Comparison of ENCODE assay signal across 12 mouse cellular contexts in the genomic region with DNA sequence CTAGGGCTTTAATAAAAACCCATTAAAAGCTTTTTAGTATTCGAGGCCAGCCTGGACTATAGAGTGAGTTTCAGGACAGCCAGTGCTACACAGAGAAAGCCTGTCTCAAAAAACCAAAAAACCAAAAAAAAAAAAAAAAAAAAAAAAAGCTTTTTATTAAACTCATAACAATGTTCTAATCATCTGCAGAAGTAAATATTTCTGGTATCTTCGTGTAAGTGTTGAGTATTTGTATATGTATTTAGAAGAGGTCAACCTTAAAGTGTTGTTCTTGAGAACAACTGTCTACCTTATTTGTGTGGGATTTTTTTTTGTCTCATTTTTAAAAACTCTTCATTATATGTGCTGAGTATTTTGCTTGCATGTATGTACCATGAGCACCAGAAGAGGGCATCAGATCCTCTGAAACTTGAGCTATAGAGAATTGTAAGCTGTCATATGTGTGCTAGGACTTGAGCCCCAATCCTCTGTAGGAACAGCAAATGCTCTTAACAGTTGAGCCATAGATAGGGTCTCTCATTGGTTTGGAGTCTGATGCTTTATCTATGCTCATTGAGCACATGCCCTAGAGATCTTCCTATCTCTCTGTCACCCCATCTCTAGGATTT. TPM values are rescaled to one million over a fixed set of nuclear protein-coding genes. Genes with fewer than 3 reads are reported as not detected.
DNase-seq lines count a peak whose midpoint lies in the region; ATAC-seq and TF ChIP-seq lines count a peak whose summit lies in the region.
"Had no signal": no experiment of that assay in that cellular context is flagged by ENCODE, and none has a peak within 500 bp of the region (broad histone marks: within the 10 kb centered on the region; RNA-seq: fewer than 3 reads in every experiment).

No protein-coding gene starts in this region.

- no peak overlapping the region for H3K4me3 ChIP-seq in forebrain, postnatal 0 days (ENCODE audit: low read depth, low read length)
- H3K4me3 ChIP-seq in forebrain, embryonic 12.5 days (replicated peaks): no peak overlapping the region
- H3K4me3 ChIP-seq in lung, postnatal 0 days (ENCODE audit: low read depth, low read length): no peak overlapping the region
- H3K4me3 ChIP-seq: forebrain, embryonic 13.5 days; lung, embryonic 15.5 days had no signal

- TF ChIP-seq CTCF in forebrain, postnatal 0 days (IDR thresholded peaks at IDR 0.05; ENCODE audit: low read depth): peak; percentile 54
- peak; percentile 67 for TF ChIP-seq CTCF in lung, postnatal 0 days (IDR thresholded peaks at IDR 0.05)
- peak; percentile 60 for TF ChIP-seq CTCF in Patski (IDR thresholded peaks at IDR 0.05)

- no peaks in the 10 kb centered on the region for H3K9me3 ChIP-seq in forebrain, postnatal 0 days (ENCODE audit: low read length)
- no peaks in the 10 kb centered on the region for H3K9me3 ChIP-seq in forebrain, embryonic 12.5 days
- no peaks in the 10 kb centered on the region for H3K9me3 ChIP-seq in lung, postnatal 0 days (ENCODE audit: low read length)
- H3K9me3 ChIP-seq: forebrain, embryonic 13.5 days; lung, embryonic 15.5 days had no signal

- no peak for ATAC-seq in forebrain, postnatal 0 days
- ATAC-seq in forebrain, embryonic 12.5 days (ENCODE audit: low FRiP score): no peak
- ATAC-seq in lung, postnatal 0 days: no peak
- ATAC-seq in Patski: no peak
- ATAC-seq: activated CD4-positive, CD25-positive, alpha-beta regulatory T cell, adult 4 months; forebrain, embryonic 13.5 days had no signal

- WGBS in forebrain, postnatal 0 days: 69% methylated on average over 2 of the region's 2 CpGs
- 68% methylated on average over 2 of the region's 2 CpGs for WGBS in forebrain, embryonic 12.5 days
- 49% methylated on average over 2 of the region's 2 CpGs for WGBS in lung, postnatal 0 days

- H3K36me3 ChIP-seq in forebrain, postnatal 0 days (ENCODE audit: insufficient read depth): no peaks in the 10 kb centered on the region
- no peaks in the 10 kb centered on the region for H3K36me3 ChIP-seq in forebrain, embryonic 12.5 days (replicated peaks)
- H3K36me3 ChIP-seq in lung, postnatal 0 days (ENCODE audit: insufficient read depth, low read length): no peaks in the 10 kb centered on the region
- H3K36me3 ChIP-seq: lung, embryonic 15.5 days had no signal

- POLR2A ChIA-PET in Patski (lab: Charles Lee): interaction anchor here (0.5 to 1.6 kb wide), 3 partner anchors 9 to 44 kb away, joined by 3 to 4 read pairs (median 3); no protein-coding TSS in a partner anchor

- CTCF ChIA-PET in Patski (lab: Charles Lee): interaction anchor here (0.8 to 6.3 kb wide), 23 partner anchors 9 to 131 kb away, joined by 3 to 90 read pairs (median 5); a partner anchor contains a TSS

- H3K9ac ChIP-seq in forebrain, postnatal 0 days: no peak overlapping the region
- no peak overlapping the region for H3K9ac ChIP-seq in forebrain, embryonic 12.5 days
- H3K9ac ChIP-seq in lung, postnatal 0 days (replicated peaks; ENCODE audit: low read depth): no peak overlapping the region
- H3K9ac ChIP-seq: forebrain, embryonic 13.5 days; lung, embryonic 15.5 days had no signal

- no peak overlapping the region for H3K4me2 ChIP-seq in forebrain, postnatal 0 days (ENCODE audit: low read depth)
- no peak overlapping the region for H3K4me2 ChIP-seq in forebrain, embryonic 12.5 days
- H3K4me2 ChIP-seq in lung, postnatal 0 days (replicated peaks; ENCODE audit: low read depth, low read length): no peak overlapping the region
- H3K4me2 ChIP-seq: forebrain, embryonic 13.5 days; lung, embryonic 15.5 days had no signal

- in situ Hi-C loops in Patski (cut with MboI; ENCODE audit: low pct_unique_long_range_greater_than_20kb): loop anchor here (5.0 kb wide), 1 partner anchor 57 kb away; no protein-coding TSS in a partner anchor

- no peak for TF ChIP-seq EP300 in lung, postnatal 0 days (IDR thresholded peaks at IDR 0.05)

- no peaks in the 10 kb centered on the region for H3K27me3 ChIP-seq in forebrain, postnatal 0 days (ENCODE audit: insufficient read depth, low read length)
- no peaks in the 10 kb centered on the region for H3K27me3 ChIP-seq in forebrain, embryonic 12.5 days
- H3K27me3 ChIP-seq in lung, postnatal 0 days (replicated peaks; ENCODE audit: insufficient read depth, low read length): no peaks in the 10 kb centered on the region
- H3K27me3 ChIP-seq in Patski: no peaks in the 10 kb centered on the region
- H3K27me3 ChIP-seq: forebrain, embryonic 13.5 days; lung, embryonic 15.5 days had no signal

- H3K27ac ChIP-seq in forebrain, postnatal 0 days (ENCODE audit: low read depth, low read length): no peak overlapping the region
- H3K27ac ChIP-seq in forebrain, embryonic 12.5 days: no peak overlapping the region
- H3K27ac ChIP-seq in lung, postnatal 0 days (ENCODE audit: low read length): no peak overlapping the region
- H3K27ac ChIP-seq: forebrain, embryonic 13.5 days; lung, embryonic 15.5 days had no signal

- no peaks in the 10 kb centered on the region for H3K4me1 ChIP-seq in forebrain, postnatal 0 days (ENCODE audit: insufficient read depth)
- H3K4me1 ChIP-seq in forebrain, embryonic 12.5 days: no peaks in the 10 kb centered on the region
- H3K4me1 ChIP-seq in lung, postnatal 0 days (ENCODE audit: insufficient read depth, low read depth, low read length): no peaks in the 10 kb centered on the region
- H3K4me1 ChIP-seq: forebrain, embryonic 13.5 days; lung, embryonic 15.5 days had no signal

- no peak for DNase-seq in forebrain, postnatal 0 days
- peak; percentile 66 for DNase-seq in lung, postnatal 0 days (ENCODE audit: low spot score)
- no peak for DNase-seq in lung, postnatal 4 days
- DNase-seq in Patski (ENCODE audit: low read depth, low spot score): no peak
- peak; percentile 21 for DNase-seq in retina, embryonic 14.5 days (ENCODE audit: low spot score)
- no peak for DNase-seq in adrenal gland, postnatal 10 days
- no peak for DNase-seq in gastrocnemius, adult 18-20 months (ENCODE audit: low spot score)
- DNase-seq: kidney, postnatal 25 days had no signal

RNA-seq across cellular contexts. Expression of a gene that starts 14.3 kb away (rescaled TPM):
- total RNA-seq in forebrain, postnatal 0 days (2014; rRNA removed): 6.2 and 13.5 TPM in 2 replicates
- 5.7 and 8.8 TPM in 2 replicates for polyA plus RNA-seq in forebrain, postnatal 0 days (2015; fragmentation: Nextera tagmentation; extraction: Ambion mirVana)
- polyA plus RNA-seq in forebrain, embryonic 12.5 days (2016; fragmentation: Nextera tagmentation; extraction: Ambion mirVana): 14.0 and 15.5 TPM in 2 replicates
- 30.2 and 30.6 TPM in 2 replicates for polyA plus RNA-seq in lung, postnatal 0 days (2015; fragmentation: Nextera tagmentation; extraction: Ambion mirVana)
- 45.3 TPM for polyA plus RNA-seq in Patski (2021)
- 10 to 100 TPM; 32.3 to 33.4 TPM for total RNA-seq in adrenal gland, postnatal 10 days (2021)
- 10 to 100 TPM; 57.4 to 58.2 TPM for total RNA-seq in gastrocnemius, adult 18-20 months (2021)

RNA-seq across cellular contexts. Expression of a gene that starts 31.7 kb away (rescaled TPM):
- total RNA-seq in forebrain, postnatal 0 days (2014; rRNA removed): 59.5 and 60.5 TPM in 2 replicates
- 65.1 and 68.3 TPM in 2 replicates for polyA plus RNA-seq in forebrain, postnatal 0 days (2015; fragmentation: Nextera tagmentation; extraction: Ambion mirVana)
- 39.2 and 47.0 TPM in 2 replicates for polyA plus RNA-seq in forebrain, embryonic 12.5 days (2016; fragmentation: Nextera tagmentation; extraction: Ambion mirVana)
- polyA plus RNA-seq in lung, postnatal 0 days (2015; fragmentation: Nextera tagmentation; extraction: Ambion mirVana): 32.3 and 32.8 TPM in 2 replicates
- polyA plus RNA-seq in Patski (2021): 36.2 TPM
- total RNA-seq in adrenal gland, postnatal 10 days (2021): 10 to 100 TPM; 31.7 to 35.0 TPM
- total RNA-seq in gastrocnemius, adult 18-20 months (2021): 10 to 100 TPM; 19.6 to 19.8 TPM

Comparison
In these comparisons a context has a peak if more than half of its experiments do, and no peak if none do; other contexts are left out.
1. DNase-seq: peak in lung, postnatal 0 days (single experiment) and retina, embryonic 14.5 days (single experiment); none in forebrain, postnatal 0 days (single experiment), lung, postnatal 4 days (0 of 2), Patski (single experiment), adrenal gland, postnatal 10 days (single experiment) and gastrocnemius, adult 18-20 months (single experiment).
2. Peak in every context shown above with its lines, with median percentiles within 50 percentile points of each other: CTCF ChIP-seq.